Mouse (Mus musculus) lung, postnatal 0 days (tissue): ENCODE results near the gene Il1rapl1.

Experiments
- CTCF ChIP-seq: IDR thresholded peaks from 2 replicates; pipeline ENCODE4 v1.5.1; 2016; ENCODE audit warnings: antibody characterized with exemption, mild to moderate bottlenecking
- EP300 ChIP-seq: IDR thresholded peaks from 2 replicates; pipeline ENCODE4 v1.6.1; 2016; ENCODE audit warnings: antibody characterized with exemption, mild to moderate bottlenecking, control low read depth

DNA sequence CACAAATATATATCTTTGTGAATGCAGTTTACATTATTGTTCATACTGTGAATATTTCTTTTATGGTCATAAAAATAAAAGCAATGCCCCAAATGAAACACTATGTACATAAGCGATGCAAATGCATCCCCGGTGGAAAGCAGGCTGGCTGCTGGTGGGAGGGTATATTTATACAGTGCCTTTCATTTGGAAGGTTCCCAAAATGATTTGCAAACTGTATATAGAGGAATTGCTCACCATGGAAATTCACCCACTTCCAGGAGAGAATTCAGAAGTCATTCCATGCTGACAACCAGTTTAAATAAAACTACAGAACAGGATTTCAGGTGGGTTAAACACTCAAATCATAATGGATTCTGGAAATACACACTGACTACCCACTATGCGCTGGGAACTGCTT lies 4.6 kb upstream of the Il1rapl1 start:
- TF ChIP-seq CTCF: no peak
- TF ChIP-seq EP300: no peak
